Mouse (Mus musculus): ENCODE results near the gene Sulf2. TPM values are rescaled to one million over a fixed set of nuclear protein-coding genes. Genes with fewer than 3 reads are reported as not detected.

Sulf2 gene
- polyA plus RNA-seq (2014; fragmentation: Illumina TruSeq; extraction: RNeasy Lipid Tissue Mini Kit (QIAGEN cat#74804); ENCODE audit: low read depth, low replicate concordance): 10.7 TPM

DNA sequence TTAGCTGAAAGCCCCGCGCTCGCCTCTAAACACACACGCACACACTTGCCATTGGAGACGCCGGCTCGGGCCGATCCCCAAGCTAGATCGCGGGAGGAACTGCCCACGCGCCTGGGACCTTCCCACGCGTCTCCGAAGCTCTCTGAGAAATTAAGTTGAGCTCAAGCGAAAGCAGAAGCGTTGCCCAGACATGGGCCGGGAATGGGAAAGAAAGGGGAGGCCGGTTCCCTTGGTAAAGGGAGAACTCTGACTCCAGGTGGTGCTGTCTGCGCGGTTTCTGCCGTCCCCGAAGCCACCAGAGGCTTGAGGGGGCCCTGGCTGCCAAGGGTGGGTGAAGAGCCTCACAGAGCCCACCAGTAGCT lies at the start of gene Sulf2:
Gene Sulf2 (minus strand): TSS at position 210 of the 362 bp plus-strand sequence.

Other genes starting within 250 kb of the Sulf2 start
- gene Ncoa3, start 163.0 kb downstream of the Sulf2 start, polyA plus RNA-seq (2014; fragmentation: Illumina TruSeq; extraction: RNeasy Lipid Tissue Mini Kit (QIAGEN cat#74804); ENCODE audit: low read depth, low replicate concordance): 31.5 TPM